Mouse (Mus musculus): ENCODE results near the gene Rnf32. TPM values are rescaled to one million over a fixed set of nuclear protein-coding genes. Genes with fewer than 3 reads are reported as not detected.

The Rnf32 gene
- polyA plus RNA-seq, 1 experiment from 2014 or later, result 8.4 TPM

Other genes with a start within 250 kb of the Rnf32 start
- gene Lmbr1, start 182.4 kb downstream of the Rnf32 start, polyA plus RNA-seq (2016; fragmentation: Nextera tagmentation; extraction: Ambion mirVana), result 9.8 and 12.2 TPM in 2 replicates
- gene Nom1, start 238.7 kb downstream of the Rnf32 start, polyA plus RNA-seq (2016; fragmentation: Nextera tagmentation; extraction: Ambion mirVana), result 27.7 and 33.7 TPM in 2 replicates

All from midbrain, embryonic 10.5 days (tissue).